Mouse (Mus musculus) intestine, postnatal 0 days (tissue): Measurements from ENCODE around the gene Stradb. TPM values are rescaled to one million over a fixed set of nuclear protein-coding genes. Genes with fewer than 3 reads are reported as not detected.
"Not testable (repeated sequence)": the region's sequence is repeated elsewhere in the genome, so short reads cannot be mapped to it uniquely, and the experiment has no call there.

Experiments used
- ATAC-seq: fragments of 200-750 bp; cut with Nextera tagmentation; 2 replicates; pipeline ENCODE4 v1.8.0; 2017; ENCODE audit warnings: mild to moderate bottlenecking, moderate TSS enrichment, moderate library complexity
- H3K27ac ChIP-seq: fragments of 300-500 bp; sonication (generic); 2 replicates; pipeline ENCODE4 v1.5.1; 2014; ENCODE audit warnings: mild to moderate bottlenecking, low read depth, low read length, moderate library complexity
- H3K27me3 ChIP-seq: fragments of 300-500 bp; sonication (generic); replicated peaks from 2 replicates; pipeline ENCODE4 v1.6.1; 2014; ENCODE audit warnings: low read length, mixed read lengths; ENCODE audit not compliant: control insufficient read depth, insufficient read depth
- H3K36me3 ChIP-seq: fragments of 300-500 bp; sonication (generic); 2 replicates; pipeline ENCODE4 v1.6.1; 2014; ENCODE audit warnings: mild to moderate bottlenecking, moderate library complexity; ENCODE audit not compliant: control insufficient read depth, insufficient read depth
- H3K4me1 ChIP-seq: fragments of 300-500 bp; sonication (generic); replicated peaks from 2 replicates; pipeline ENCODE4 v1.6.1; 2014; ENCODE audit warnings: antibody characterized with exemption, low read length, mixed read lengths; ENCODE audit not compliant: control insufficient read depth, insufficient read depth
- H3K4me2 ChIP-seq: fragments of 300-500 bp; sonication (generic); replicated peaks from 2 replicates; pipeline ENCODE4 v1.6.1; 2014; ENCODE audit warnings: low read depth, mild to moderate bottlenecking, moderate library complexity
- H3K4me3 ChIP-seq: fragments of 300-500 bp; sonication (generic); 2 replicates; pipeline ENCODE4 v1.5.1; 2014; ENCODE audit warnings: low read depth, low read length
- H3K9ac ChIP-seq: fragments of 300-500 bp; sonication (generic); 2 replicates; pipeline ENCODE4 v1.6.1; 2014; ENCODE audit warnings: mild to moderate bottlenecking, low read depth, low read length
- H3K9me3 ChIP-seq: fragments of 300-500 bp; sonication (generic); 2 replicates; pipeline ENCODE4 v1.6.1; 2016; ENCODE audit warnings: mixed run types; ENCODE audit not compliant: control insufficient read depth
- CTCF ChIP-seq: sonication (generic); IDR thresholded peaks from 2 replicates; pipeline ENCODE4 v1.5.1; 2016; ENCODE audit warnings: low read depth, mild to moderate bottlenecking, control low read depth, antibody characterized with exemption, moderate library complexity
- whole genome bisulfite sequencing: fragments of 180-500 bp; shearing (Covaris S2); extraction: QIAGEN DNeasy Blood & Tissue Kit; methylation state at CpG from one replicate; pipeline ENCODE4 v1.1.7; 2014; 5-methylcytosine and 5-hydroxymethylcytosine counted together
- polyA plus RNA-seq: library from polyadenylated mRNA; unstranded; fragments of >200 nt; fragmentation: Nextera tagmentation; extraction: Ambion mirVana; gene quantifications from 2 replicates; pipeline ENCODE4 v1.2.1, GENCODE M21; 2015

Gene Stradb
- polyA plus RNA-seq, 1 experiment from 2014 or later = 13.1 TPM

GRCm38 (mm10) chr1:58952997-58953396, 20.3 kb upstream of the Stradb start:
- Histone ChIP-seq H3K9me3 (no peaks in the 10 kb centered on the region), H3K4me2 (no peak overlapping the region), H3K36me3 (no peaks in the 10 kb centered on the region), H3K4me1 (peaks cover 16% of the 10 kb centered on the region), H3K9ac (no peak overlapping the region), H3K27ac (peak overlapping the region; percentile 73; the same call in 1 of the 2 replicates), H3K27me3 (no peaks in the 10 kb centered on the region), H3K4me3 (no peak overlapping the region)
- ATAC-seq = no peak
- WGBS = 48% methylated on average over 4 of the region's 4 CpGs
- no peak for TF ChIP-seq CTCF

GRCm38 (mm10) chr1:58953686-58954434, 19.5 kb upstream of the Stradb start:
- Histone ChIP-seq H3K9me3 (no peaks in the 10 kb centered on the region), H3K27ac (no peak overlapping the region), H3K4me1 (peaks cover 16% of the 10 kb centered on the region), H3K36me3 (no peaks in the 10 kb centered on the region), H3K9ac (no peak overlapping the region), H3K27me3 (no peaks in the 10 kb centered on the region), H3K4me2 (0 out of 2 replicates have a peak overlapping the region, but pooled peaks have one; percentile 17), H3K4me3 (no peak overlapping the region)
- 63% methylated on average over 9 of the region's 9 CpGs for WGBS
- no peak for TF ChIP-seq CTCF
- 0 out of 2 replicates have a peak, but pooled peaks have one; percentile 32 for ATAC-seq

DNA sequence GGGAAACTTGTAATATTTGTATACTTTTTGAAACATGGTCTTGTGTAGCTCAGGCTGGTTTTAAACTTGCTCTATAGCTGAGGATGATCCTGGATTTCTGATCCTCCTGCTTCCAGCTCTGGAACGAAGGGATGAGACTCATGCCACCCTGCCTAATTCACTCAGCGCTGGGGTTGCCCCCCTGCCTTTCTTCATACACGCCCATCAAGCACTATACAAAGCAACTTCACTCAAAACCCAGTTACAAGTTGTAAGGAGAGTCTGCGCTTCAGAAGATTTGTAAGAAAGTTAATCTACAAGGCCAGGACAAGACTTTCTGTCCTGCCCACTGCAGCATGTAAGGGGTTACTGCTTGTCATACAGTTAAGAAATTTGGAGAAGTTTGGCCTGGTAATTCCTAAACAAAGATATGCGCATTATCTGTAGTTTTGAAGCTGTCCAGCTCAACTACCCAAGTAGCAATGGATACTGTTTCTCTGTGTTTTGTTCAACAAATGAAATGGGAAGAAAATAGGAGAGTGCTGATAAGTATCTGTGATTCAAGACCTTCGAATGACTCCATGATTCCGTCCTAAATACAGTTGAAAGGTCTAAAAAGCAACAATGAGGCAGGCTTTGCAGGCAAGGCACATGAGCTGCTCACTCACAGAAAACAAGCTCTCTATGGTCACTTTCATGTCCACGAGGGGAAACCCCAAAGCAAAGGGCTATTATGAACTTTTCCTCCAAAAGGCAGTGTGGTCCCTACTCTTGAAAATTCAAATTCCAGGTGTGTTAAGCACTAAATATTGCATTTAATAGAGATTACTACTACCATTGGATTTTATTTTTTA, 18.5 kb upstream of the Stradb start:
- Histone ChIP-seq H3K36me3 (no peaks in the 10 kb centered on the region), H3K9ac (no peak overlapping the region), H3K27me3 (no peaks in the 10 kb centered on the region), H3K4me2 (no peak overlapping the region), H3K27ac (no peak overlapping the region), H3K4me3 (no peak overlapping the region), H3K4me1 (peaks cover 16% of the 10 kb centered on the region), H3K9me3 (no peaks in the 10 kb centered on the region)
- ATAC-seq = no peak
- 79% methylated on average over 8 of the region's 8 CpGs for WGBS
- no peak for TF ChIP-seq CTCF

- no peak overlapping the region for H3K4me3 ChIP-seq
- ATAC-seq = no peak
- H3K27me3 ChIP-seq = no peaks in the 10 kb centered on the region
- no peak overlapping the region for H3K27ac ChIP-seq
- no peak for TF ChIP-seq CTCF
- 76% methylated on average over 3 of the region's 3 CpGs for WGBS
- H3K4me2 ChIP-seq = no peak overlapping the region
- H3K9ac ChIP-seq = no peak overlapping the region
- H3K4me1 ChIP-seq = peaks cover 16% of the 10 kb centered on the region
- no peaks in the 10 kb centered on the region for H3K9me3 ChIP-seq
- H3K36me3 ChIP-seq = no peaks in the 10 kb centered on the region
Observed at GRCm38 (mm10) chr1:58955716-58956115, 17.6 kb upstream of the Stradb start.

GRCm38 (mm10) chr1:58956229-58956628, 17.1 kb upstream of the Stradb start:
- TF ChIP-seq CTCF = no peak
- no peak overlapping the region for H3K4me2 ChIP-seq
- no peak overlapping the region for H3K27ac ChIP-seq
- no peak overlapping the region for H3K4me3 ChIP-seq
- 73% methylated on average over 9 of the region's 9 CpGs for WGBS
- no peaks in the 10 kb centered on the region for H3K27me3 ChIP-seq
- H3K4me1 ChIP-seq = peaks cover 14% of the 10 kb centered on the region; the same call in 1 of the 2 replicates
- H3K9ac ChIP-seq = no peak overlapping the region
- no peaks in the 10 kb centered on the region for H3K9me3 ChIP-seq
- ATAC-seq = no peak
- no peaks in the 10 kb centered on the region for H3K36me3 ChIP-seq

DNA sequence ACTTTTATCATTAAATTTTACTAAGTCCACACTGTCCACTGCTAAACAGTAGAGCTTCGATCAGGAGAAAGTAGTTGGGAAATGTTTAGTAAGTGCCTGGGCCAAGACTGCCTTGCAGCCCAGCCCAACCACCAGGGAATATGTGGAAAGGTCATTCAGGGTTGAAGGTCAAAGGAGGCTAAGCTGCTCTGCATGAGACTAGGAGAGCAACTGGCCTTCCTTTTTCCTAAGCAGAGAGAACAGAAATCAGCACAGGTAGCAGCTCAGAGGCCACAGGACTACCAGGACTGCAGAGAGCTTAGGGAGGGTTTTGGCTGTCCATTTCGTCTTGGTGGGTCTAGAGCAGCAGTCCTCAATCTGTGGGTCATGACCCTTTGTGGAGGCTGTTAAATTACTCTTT, 15.4 kb upstream of the Stradb start:
- ATAC-seq = no peak
- 51% methylated on average over 2 of the region's 2 CpGs for WGBS
- no peak for TF ChIP-seq CTCF

GRCm38 (mm10) chr1:58958789-58959526, 14.4 kb upstream of the Stradb start:
- not testable (repeated sequence) for H3K4me2 ChIP-seq, ATAC-seq, H3K4me3 ChIP-seq, H3K27ac ChIP-seq, H3K36me3 ChIP-seq, H3K4me1 ChIP-seq, H3K9me3 ChIP-seq, H3K9ac ChIP-seq, H3K27me3 ChIP-seq
- 80% methylated on average over 16 of the region's 16 CpGs for WGBS

More for the DNA sequence above, 15.4 kb upstream of the Stradb start:
- H3K4me1 ChIP-seq = 0 out of 2 replicates have a peak, but pooled peaks cover 5% of the 10 kb centered on the region
- H3K9me3 ChIP-seq = no peaks in the 10 kb centered on the region
- H3K4me2 ChIP-seq = no peak overlapping the region
- H3K36me3 ChIP-seq = no peaks in the 10 kb centered on the region
- no peak overlapping the region for H3K27ac ChIP-seq
- H3K4me3 ChIP-seq = no peak overlapping the region
- H3K27me3 ChIP-seq = no peaks in the 10 kb centered on the region
- no peak overlapping the region for H3K9ac ChIP-seq
